Mouse (Mus musculus) adrenal gland, postnatal 36 days (tissue): Measurements from ENCODE around the gene Nobox. TPM values are rescaled to one million over a fixed set of nuclear protein-coding genes. Genes with fewer than 3 reads are reported as not detected.

Source experiments
- DNase-seq, 2 experiments: peaks; one replicate each; pipeline ENCODE4 v3.0.0; 2021; ENCODE audit warnings: mixed read lengths in 1 of 2
- total RNA-seq, 2 experiments: library from RNA; stranded (reverse); gene quantifications; 2 replicates each; pipeline ENCODE4 v1.2.3; 2021

Gene Nobox
- total RNA-seq, 2 experiments from 2014 or later = not detected

GRCm38 (mm10) chr6:43274123-43274522 lies 35.2 kb downstream of the Nobox start:
- no peak for DNase-seq

GRCm38 (mm10) chr6:43272597-43272996 lies 36.8 kb downstream of the Nobox start:
- DNase-seq = peak in 1 of 2 experiments; percentile 13

DNA sequence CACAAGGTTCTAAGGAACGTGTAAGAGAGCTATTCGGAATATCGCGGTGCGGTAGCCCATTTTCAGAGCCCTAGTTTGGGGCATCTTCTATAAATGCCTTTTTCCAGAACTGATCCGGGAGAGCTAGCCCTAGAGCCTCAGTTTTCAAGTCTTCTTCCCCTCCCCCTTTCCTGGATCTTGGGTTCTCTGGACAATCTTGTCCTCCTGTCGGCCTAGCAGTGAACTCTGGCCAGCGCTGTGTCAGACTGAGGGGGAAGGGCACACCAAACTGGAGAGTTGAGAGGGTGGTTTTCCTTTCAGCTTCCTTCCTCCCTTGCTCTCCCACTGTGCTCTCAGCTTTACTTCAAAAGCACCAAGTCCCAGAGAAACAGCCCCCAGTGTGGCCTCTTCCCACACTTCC lies 43.0 kb downstream of the Nobox start:
- peak; percentile 42 to 49 for DNase-seq

GRCm38 (mm10) chr6:43265363-43266041 lies 43.9 kb downstream of the Nobox start, which contains the start of gene Arhgef5:
Gene Arhgef5, plus strand, starts transcription at chr6:43265582.
- peak; percentile 70 to 80 for DNase-seq

GRCm38 (mm10) chr6:43260756-43261155 lies 48.6 kb downstream of the Nobox start:
- DNase-seq = no peak

GRCm38 (mm10) chr6:43254193-43254926 lies 55.0 kb downstream of the Nobox start:
- DNase-seq = peak in 1 of 2 experiments; percentile 14

Other genes starting within 250 kb of the Nobox start
- not detected for gene Olfr441, start 203.2 kb downstream of the Nobox start, total RNA-seq
- gene Olfr237-ps1, start 163.0 kb downstream of the Nobox start, total RNA-seq = not detected
- not detected for gene Olfr437, start 146.3 kb downstream of the Nobox start, total RNA-seq
- gene Olfr13, start 137.4 kb downstream of the Nobox start, total RNA-seq = not detected
- not detected for gene Olfr435, start 112.4 kb downstream of the Nobox start, total RNA-seq
- gene Olfr434, start 96.5 kb downstream of the Nobox start, total RNA-seq = not detected
- not detected for gene Olfr47, start 78.0 kb downstream of the Nobox start, total RNA-seq
- gene Arhgef5, start 44.0 kb downstream of the Nobox start, total RNA-seq = 10 to 100 TPM; 15.5 to 17.8 TPM